Mouse (Mus musculus): ENCODE data around the gene Clps. TPM values are rescaled to one million over a fixed set of nuclear protein-coding genes. Genes with fewer than 3 reads are reported as not detected.
A peak's percentile ranks its signal among the peaks of the same experiment; 100 is the strongest.

Gene Clps
- polyA plus RNA-seq, 1 experiment from 2014 or later = not detected

GRCm38 (mm10) chr17:28517441-28517955, 43.1 kb downstream of the Clps start, which contains the start of gene Fkbp5:
Fkbp5 (minus strand) TSS chr17:28517527.
- Histone ChIP-seq H3K4me2 (ENCODE audit: low read depth, low read length) (peak within 1 kb of the TSS; percentile 95), H3K4me3 (ENCODE audit: low read depth, low read length) (peak within 1 kb of the TSS; percentile 46), H3K4me1 (ENCODE audit: control insufficient read depth, insufficient read depth, low read length) (0 out of 2 replicates have a peak, but pooled peaks cover 7% of the 10 kb centered on the region), H3K36me3 (ENCODE audit: control insufficient read depth, insufficient read depth, low read length) (no peaks in the 10 kb centered on the region), H3K27ac (ENCODE audit: low read depth, low read length) (peak within 1 kb of the TSS; percentile 44), H3K9ac (replicated peaks; ENCODE audit: low read depth, low read length) (peak within 1 kb of the TSS; percentile 63), H3K27me3 (ENCODE audit: control insufficient read depth, insufficient read depth, low read length) (no peaks in the 10 kb centered on the region), H3K9me3 (ENCODE audit: control insufficient read depth, low read length) (no peaks in the 10 kb centered on the region)
- peak; percentile 33; the same call in 1 of the 2 replicates for ATAC-seq (ENCODE audit: low read depth)
- 2% methylated on average over 16 of the region's 16 CpGs for WGBS

DNA sequence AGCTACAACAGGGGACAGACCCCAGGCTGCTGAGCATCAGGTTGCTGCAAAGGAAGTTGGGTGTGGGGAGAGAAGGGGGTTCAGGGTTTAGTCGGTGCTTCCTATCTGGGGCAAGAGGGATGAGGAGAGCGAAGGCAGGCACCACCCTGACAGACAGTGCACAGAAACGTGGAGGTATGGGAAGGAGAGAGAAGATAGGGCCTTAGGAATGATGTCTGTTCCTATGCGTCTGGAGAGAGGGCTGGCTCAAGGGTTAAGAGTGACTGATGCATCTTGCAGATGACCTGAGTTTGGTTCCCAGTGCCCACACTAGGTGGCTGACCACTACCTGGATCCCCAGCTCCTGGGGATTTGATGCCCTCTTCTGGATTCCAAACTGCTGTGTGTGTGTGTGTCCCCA, 43.7 kb downstream of the Clps start:
- no peak overlapping the region for H3K4me3 ChIP-seq (ENCODE audit: low read depth, low read length)
- 83% methylated on average over 4 of the region's 4 CpGs for WGBS
- H3K9me3 ChIP-seq (ENCODE audit: control insufficient read depth, low read length) = no peaks in the 10 kb centered on the region
- no peaks in the 10 kb centered on the region for H3K27me3 ChIP-seq (ENCODE audit: control insufficient read depth, insufficient read depth, low read length)
- 0 out of 2 replicates have a peak, but pooled peaks cover 7% of the 10 kb centered on the region for H3K4me1 ChIP-seq (ENCODE audit: control insufficient read depth, insufficient read depth, low read length)
- peak overlapping the region; percentile 95; the same call in 1 of the 2 replicates for H3K4me2 ChIP-seq (ENCODE audit: low read depth, low read length)
- no peak for ATAC-seq (ENCODE audit: low read depth)
- H3K9ac ChIP-seq (replicated peaks; ENCODE audit: low read depth, low read length) = no peak overlapping the region
- no peak overlapping the region for H3K27ac ChIP-seq (ENCODE audit: low read depth, low read length)
- no peaks in the 10 kb centered on the region for H3K36me3 ChIP-seq (ENCODE audit: control insufficient read depth, insufficient read depth, low read length)

DNA sequence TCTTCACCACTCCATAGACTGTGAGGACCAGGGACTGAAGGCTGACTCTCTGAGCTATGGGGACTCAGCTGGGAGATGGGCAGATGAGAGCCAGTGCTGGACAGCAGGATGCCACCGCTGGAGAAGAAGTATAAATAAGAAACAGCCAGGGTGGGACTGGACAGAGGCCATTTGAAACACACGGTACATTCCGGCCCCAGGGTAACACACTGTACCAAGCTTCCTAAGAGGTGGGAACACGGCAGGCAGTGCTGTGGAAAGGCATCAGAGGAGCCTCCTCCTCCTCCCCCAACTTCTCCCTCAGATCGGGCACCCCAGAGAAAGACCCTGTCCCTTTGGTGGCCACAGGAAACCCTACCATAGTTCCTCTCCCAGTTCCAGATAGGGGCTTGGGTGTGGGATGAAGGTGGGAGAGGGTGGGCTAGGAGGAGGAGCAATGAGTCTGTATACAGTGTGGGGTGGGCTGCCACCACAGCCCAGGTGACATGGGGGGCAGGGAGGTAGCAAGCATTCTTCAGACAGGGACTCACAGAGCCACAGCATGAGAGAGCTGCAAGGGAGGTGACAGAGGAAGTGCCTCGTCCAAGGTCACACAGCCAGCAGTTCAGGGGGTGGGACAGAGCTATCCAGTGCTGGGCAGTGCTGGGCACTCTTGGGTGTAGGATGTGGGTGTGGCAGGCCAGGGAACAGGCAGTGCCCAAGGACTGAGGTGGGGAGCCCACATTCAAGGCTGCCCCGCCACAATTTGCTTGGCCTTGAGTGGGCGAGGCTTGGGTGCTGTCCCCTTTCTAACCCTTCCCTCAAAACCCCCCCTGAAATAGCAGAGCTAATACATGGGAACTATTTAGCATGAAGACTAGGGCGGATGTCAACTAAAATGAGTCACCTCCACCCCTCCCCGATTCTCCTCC, 44.9 kb downstream of the Clps start:
- Histone ChIP-seq H3K9me3 (ENCODE audit: control insufficient read depth, low read length) (no peaks in the 10 kb centered on the region), H3K36me3 (ENCODE audit: control insufficient read depth, insufficient read depth, low read length) (no peaks in the 10 kb centered on the region), H3K27me3 (ENCODE audit: control insufficient read depth, insufficient read depth, low read length) (no peaks in the 10 kb centered on the region), H3K4me1 (ENCODE audit: control insufficient read depth, insufficient read depth, low read length) (0 out of 2 replicates have a peak, but pooled peaks cover 7% of the 10 kb centered on the region), H3K27ac (ENCODE audit: low read depth, low read length) (no peak overlapping the region), H3K9ac (replicated peaks; ENCODE audit: low read depth, low read length) (no peak overlapping the region), H3K4me3 (ENCODE audit: low read depth, low read length) (no peak overlapping the region), H3K4me2 (ENCODE audit: low read depth, low read length) (no peak overlapping the region)
- 71% methylated on average over 10 of the region's 10 CpGs for WGBS
- no peak for ATAC-seq (ENCODE audit: low read depth)

DNA sequence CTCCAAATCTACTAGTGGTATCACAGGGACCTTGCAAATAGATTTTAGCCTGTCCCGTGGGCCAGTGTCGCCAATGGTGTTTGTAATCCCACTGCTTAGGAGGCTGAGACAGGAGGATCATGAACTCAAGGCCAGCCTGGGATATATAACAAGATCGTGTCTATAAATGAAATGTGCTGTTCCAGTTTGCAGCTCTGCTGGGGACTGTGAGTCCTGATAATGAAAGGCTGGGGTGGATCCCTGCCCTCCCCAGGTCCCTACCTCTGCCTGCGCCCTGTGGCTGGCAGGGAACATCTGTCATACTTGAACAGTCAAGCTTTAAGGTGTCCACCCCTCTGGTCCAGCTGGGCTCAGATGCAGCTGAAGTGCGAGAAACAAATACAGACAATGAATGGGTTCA, 46.0 kb downstream of the Clps start:
- 63% methylated on average over 5 of the region's 5 CpGs for WGBS
- H3K27ac ChIP-seq (ENCODE audit: low read depth, low read length) = no peak overlapping the region
- H3K27me3 ChIP-seq (ENCODE audit: control insufficient read depth, insufficient read depth, low read length) = no peaks in the 10 kb centered on the region

DNA sequence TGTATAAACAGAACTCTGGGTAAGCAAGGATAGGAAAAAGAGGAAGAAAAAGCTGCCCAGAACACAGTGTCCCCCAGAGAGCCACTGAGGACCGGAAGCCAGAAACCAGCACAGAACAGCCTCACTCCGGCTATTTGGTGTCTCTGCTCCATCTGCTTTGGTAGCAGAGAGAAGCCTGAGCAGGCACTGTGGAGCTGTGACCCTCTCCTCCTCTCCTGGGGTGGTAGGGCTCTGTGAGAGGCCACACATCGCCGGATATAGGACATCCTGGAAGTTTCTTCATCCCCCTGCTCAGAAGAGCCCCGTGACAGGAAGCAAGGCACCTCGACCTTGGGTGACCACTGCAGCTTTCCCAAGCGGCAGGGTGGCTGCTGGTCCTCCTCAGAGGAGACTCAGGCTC, 46.7 kb downstream of the Clps start:
- Histone ChIP-seq H3K4me2 (ENCODE audit: low read depth, low read length) (no peak overlapping the region), H3K4me1 (ENCODE audit: control insufficient read depth, insufficient read depth, low read length) (0 out of 2 replicates have a peak, but pooled peaks cover 7% of the 10 kb centered on the region), H3K9ac (replicated peaks; ENCODE audit: low read depth, low read length) (no peak overlapping the region), H3K9me3 (ENCODE audit: control insufficient read depth, low read length) (no peaks in the 10 kb centered on the region), H3K4me3 (ENCODE audit: low read depth, low read length) (no peak overlapping the region), H3K27me3 (ENCODE audit: control insufficient read depth, insufficient read depth, low read length) (no peaks in the 10 kb centered on the region), H3K36me3 (ENCODE audit: control insufficient read depth, insufficient read depth, low read length) (no peaks in the 10 kb centered on the region), H3K27ac (ENCODE audit: low read depth, low read length) (no peak overlapping the region)
- WGBS = 65% methylated on average over 7 of the region's 7 CpGs
- no peak for ATAC-seq (ENCODE audit: low read depth)

More for the DNA sequence above, 46.0 kb downstream of the Clps start:
- Histone ChIP-seq H3K4me1 (ENCODE audit: control insufficient read depth, insufficient read depth, low read length) (0 out of 2 replicates have a peak, but pooled peaks cover 7% of the 10 kb centered on the region), H3K4me3 (ENCODE audit: low read depth, low read length) (no peak overlapping the region), H3K36me3 (ENCODE audit: control insufficient read depth, insufficient read depth, low read length) (no peaks in the 10 kb centered on the region), H3K9me3 (ENCODE audit: control insufficient read depth, low read length) (no peaks in the 10 kb centered on the region), H3K4me2 (ENCODE audit: low read depth, low read length) (no peak overlapping the region), H3K9ac (replicated peaks; ENCODE audit: low read depth, low read length) (no peak overlapping the region)
- no peak for ATAC-seq (ENCODE audit: low read depth)

DNA sequence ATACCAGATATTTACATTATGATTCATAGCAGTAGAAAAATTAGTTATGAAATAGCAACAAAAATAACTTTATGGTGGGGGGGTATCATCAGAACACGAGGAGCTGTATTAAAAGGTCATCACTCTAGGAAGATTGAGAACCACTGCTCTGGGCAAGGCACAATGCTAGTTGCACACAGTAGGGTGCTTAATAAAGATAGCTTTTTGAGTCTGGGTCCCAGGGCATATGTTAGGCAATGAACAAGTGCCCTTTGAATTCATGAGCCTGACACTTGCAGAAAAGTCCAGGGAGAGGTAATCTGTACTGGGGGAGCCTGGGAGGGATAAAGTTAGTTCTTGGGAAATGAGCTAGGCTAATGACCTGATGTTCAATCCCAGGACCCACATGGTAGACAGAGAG, 47.2 kb downstream of the Clps start:
- no peak overlapping the region for H3K9ac ChIP-seq (replicated peaks; ENCODE audit: low read depth, low read length)
- 0 out of 2 replicates have a peak, but pooled peaks cover 7% of the 10 kb centered on the region for H3K4me1 ChIP-seq (ENCODE audit: control insufficient read depth, insufficient read depth, low read length)
- H3K27me3 ChIP-seq (ENCODE audit: control insufficient read depth, insufficient read depth, low read length) = no peaks in the 10 kb centered on the region
- H3K36me3 ChIP-seq (ENCODE audit: control insufficient read depth, insufficient read depth, low read length) = no peaks in the 10 kb centered on the region
- no peak overlapping the region for H3K27ac ChIP-seq (ENCODE audit: low read depth, low read length)
- no peak overlapping the region for H3K4me3 ChIP-seq (ENCODE audit: low read depth, low read length)
- WGBS = 60% methylated on average over 1 of the region's 1 CpGs
- no peak for ATAC-seq (ENCODE audit: low read depth)
- H3K9me3 ChIP-seq (ENCODE audit: control insufficient read depth, low read length) = no peaks in the 10 kb centered on the region
- no peak overlapping the region for H3K4me2 ChIP-seq (ENCODE audit: low read depth, low read length)

- 0 out of 2 replicates have a peak, but pooled peaks cover 4% of the 10 kb centered on the region for H3K4me1 ChIP-seq (ENCODE audit: control insufficient read depth, insufficient read depth, low read length)
- no peak overlapping the region for H3K9ac ChIP-seq (replicated peaks; ENCODE audit: low read depth, low read length)
- H3K4me2 ChIP-seq (ENCODE audit: low read depth, low read length) = no peak overlapping the region
- ATAC-seq (ENCODE audit: low read depth) = no peak
- no peak overlapping the region for H3K27ac ChIP-seq (ENCODE audit: low read depth, low read length)
- H3K27me3 ChIP-seq (ENCODE audit: control insufficient read depth, insufficient read depth, low read length) = no peaks in the 10 kb centered on the region
- WGBS = 33% methylated on average over 6 of the region's 6 CpGs
- no peaks in the 10 kb centered on the region for H3K36me3 ChIP-seq (ENCODE audit: control insufficient read depth, insufficient read depth, low read length)
- H3K9me3 ChIP-seq (ENCODE audit: control insufficient read depth, low read length) = no peaks in the 10 kb centered on the region
- H3K4me3 ChIP-seq (ENCODE audit: low read depth, low read length) = no peak overlapping the region
These were observed 47.9 kb downstream of the Clps start for GRCm38 (mm10) chr17:28512696-28513095.

GRCm38 (mm10) chr17:28511616-28512541, 48.7 kb downstream of the Clps start:
- no peak overlapping the region for H3K27ac ChIP-seq (ENCODE audit: low read depth, low read length)
- ATAC-seq (ENCODE audit: low read depth) = no peak

More at GRCm38 (mm10) chr17:28511616-28512541, 48.7 kb downstream of the Clps start:
- Histone ChIP-seq H3K4me2 (ENCODE audit: low read depth, low read length) (no peak overlapping the region), H3K9ac (replicated peaks; ENCODE audit: low read depth, low read length) (no peak overlapping the region), H3K9me3 (ENCODE audit: control insufficient read depth, low read length) (no peaks in the 10 kb centered on the region), H3K4me1 (ENCODE audit: control insufficient read depth, insufficient read depth, low read length) (no peaks in the 10 kb centered on the region), H3K36me3 (ENCODE audit: control insufficient read depth, insufficient read depth, low read length) (no peaks in the 10 kb centered on the region), H3K27me3 (ENCODE audit: control insufficient read depth, insufficient read depth, low read length) (no peaks in the 10 kb centered on the region), H3K4me3 (ENCODE audit: low read depth, low read length) (no peak overlapping the region)
- WGBS = 43% methylated on average over 9 of the region's 9 CpGs

All from neural tube, embryonic 14.5 days (tissue).